Mouse (Mus musculus) embryonic fibroblast, embryonic 13.5 days (primary cell): ENCODE results near the gene Plk5. TPM values are rescaled to one million over a fixed set of nuclear protein-coding genes. Genes with fewer than 3 reads are reported as not detected.

Experiments
- H3K27ac ChIP-seq: 2 replicates; pipeline ENCODE4 v1.5.1; 2012; ENCODE audit warnings: low read length, control low read depth, inconsistent platforms; ENCODE audit not compliant: insufficient read depth
- H3K4me1 ChIP-seq: 2 replicates; pipeline ENCODE4 v1.6.1; 2011; ENCODE audit warnings: low read length; ENCODE audit not compliant: control insufficient read depth, insufficient read depth
- H3K4me3 ChIP-seq: 2 replicates; pipeline ENCODE4 v1.5.1; 2011; ENCODE audit warnings: mild to moderate bottlenecking, control low read depth, low read length; ENCODE audit not compliant: insufficient read depth
- CTCF ChIP-seq: IDR thresholded peaks from 2 replicates; pipeline ENCODE4 v1.5.1; 2011; ENCODE audit warnings: mild to moderate bottlenecking, control low read depth, low read length, moderate library complexity, borderline replicate concordance; ENCODE audit not compliant: insufficient read depth
- POLR2A ChIP-seq: IDR thresholded peaks from 2 replicates; pipeline ENCODE4 v1.6.1; 2011; ENCODE audit warnings: low read depth, mild to moderate bottlenecking, control low read depth, low read length, moderate library complexity
- polyA plus RNA-seq: library from polyadenylated mRNA; stranded (reverse); fragments of >200 nt; gene quantifications from 2 replicates; pipeline ENCODE4 v1.2.4, GENCODE M21; 2011; ENCODE audit warnings: low read depth; ENCODE audit not compliant: missing spikeins, insufficient read length

Gene Plk5
- polyA plus RNA-seq, 1 experiment, result not detected

GRCm38 (mm10) chr10:80405481-80406173, 49.4 kb downstream of the Plk5 start:
- Histone ChIP-seq H3K4me3 (peak overlapping the region; percentile 85), H3K4me1 (peaks cover 10% of the 10 kb centered on the region), H3K27ac (no peak overlapping the region)
- no peak for TF ChIP-seq POLR2A
- 0 out of 2 replicates have a peak, but pooled peaks have one; percentile 23 for TF ChIP-seq CTCF

- peak within 1 kb of the TSS; percentile 38 for H3K27ac ChIP-seq
- H3K4me3 ChIP-seq, result peak within 1 kb of the TSS; percentile 85
- peaks cover 10% of the 10 kb centered on the region for H3K4me1 ChIP-seq
- TF ChIP-seq CTCF (no peak), POLR2A (peak; percentile 97)
Measured at GRCm38 (mm10) chr10:80406684-80407501, 50.6 kb downstream of the Plk5 start, which contains the start of gene Uqcr11. Gene Uqcr11, minus strand, starts transcription at chr10:80406830.

GRCm38 (mm10) chr10:80407924-80408323, 51.7 kb downstream of the Plk5 start:
- Histone ChIP-seq H3K4me1 (peaks cover 10% of the 10 kb centered on the region), H3K27ac (peak overlapping the region; percentile 38; the same call in 1 of the 2 replicates), H3K4me3 (no peak overlapping the region)
- TF ChIP-seq POLR2A (no peak), CTCF (no peak)

- Histone ChIP-seq H3K4me1 (no peaks in the 10 kb centered on the region), H3K27ac (no peak overlapping the region)
- TF ChIP-seq POLR2A, result no peak
- TF ChIP-seq CTCF, result no peak
Measured at GRCm38 (mm10) chr10:80412656-80413541, 56.6 kb downstream of the Plk5 start.

More at GRCm38 (mm10) chr10:80412656-80413541, 56.6 kb downstream of the Plk5 start:
- H3K4me3 ChIP-seq, result no peak overlapping the region

Other genes starting within 250 kb of the Plk5 start
- gene Stk11, start 240.7 kb upstream of the Plk5 start, polyA plus RNA-seq, result 80.8 and 91.7 TPM in 2 replicates
- 202 and 250 TPM in 2 replicates for gene Atp5d, start 217.8 kb upstream of the Plk5 start, polyA plus RNA-seq
- 24.1 and 28.4 TPM in 2 replicates for gene Cbarp, start 215.6 kb upstream of the Plk5 start, polyA plus RNA-seq
- 101 TPM in 2 replicates for gene Midn, start 208.2 kb upstream of the Plk5 start, polyA plus RNA-seq
- 29.2 and 50.2 TPM in 2 replicates for gene Cirbp, start 190.5 kb upstream of the Plk5 start, polyA plus RNA-seq
- gene 1600002K03Rik, start 183.5 kb upstream of the Plk5 start, polyA plus RNA-seq, result 8.4 and 12.2 TPM in 2 replicates
- 5.2 and 8.3 TPM in 2 replicates for gene Efna2, start 177.0 kb upstream of the Plk5 start, polyA plus RNA-seq
- gene Mum1, start 130.0 kb upstream of the Plk5 start, polyA plus RNA-seq, result 24.0 and 29.1 TPM in 2 replicates
- gene Ndufs7, start 107.3 kb upstream of the Plk5 start, polyA plus RNA-seq, result 65.5 and 65.7 TPM in 2 replicates
- 19.9 and 21.9 TPM in 2 replicates for gene Gamt, start 95.4 kb upstream of the Plk5 start, polyA plus RNA-seq
- 117 and 142 TPM in 2 replicates for gene Dazap1, start 95.0 kb upstream of the Plk5 start, polyA plus RNA-seq
- 2,340 and 2,493 TPM in 2 replicates for gene Rps15, start 64.0 kb upstream of the Plk5 start, polyA plus RNA-seq
- 2.5 and 3.7 TPM in 2 replicates for gene Apc2, start 60.5 kb upstream of the Plk5 start, polyA plus RNA-seq
- gene 2310011J03Rik, start 35.9 kb upstream of the Plk5 start, polyA plus RNA-seq, result 16.4 and 18.6 TPM in 2 replicates
- 0.42 and 0.81 TPM in 2 replicates for gene Pcsk4, start 27.0 kb upstream of the Plk5 start, polyA plus RNA-seq
- gene Reep6, start 26.5 kb upstream of the Plk5 start, polyA plus RNA-seq, result 1.5 and 1.7 TPM in 2 replicates
- 22.9 and 30.1 TPM in 2 replicates for gene Adamtsl5, start 8.0 kb upstream of the Plk5 start, polyA plus RNA-seq
- 39.1 and 40.4 TPM in 2 replicates for gene Mex3d, start 31.2 kb downstream of the Plk5 start, polyA plus RNA-seq
- gene Mbd3, start 43.1 kb downstream of the Plk5 start, polyA plus RNA-seq, result 83.3 and 99.1 TPM in 2 replicates
- 182 and 231 TPM in 2 replicates for gene Uqcr11, start 50.4 kb downstream of the Plk5 start, polyA plus RNA-seq
- 64.8 and 72.9 TPM in 2 replicates for gene Tcf3, start 77.2 kb downstream of the Plk5 start, polyA plus RNA-seq
- not detected in 2 replicates for gene Onecut3, start 138.4 kb downstream of the Plk5 start, polyA plus RNA-seq
- gene Atp8b3, start 182.7 kb downstream of the Plk5 start, polyA plus RNA-seq, result not detected in 2 replicates
- gene Rexo1, start 205.1 kb downstream of the Plk5 start, polyA plus RNA-seq, result 19.4 and 21.9 TPM in 2 replicates
- gene Klf16, start 220.9 kb downstream of the Plk5 start, polyA plus RNA-seq, result 15.5 and 15.9 TPM in 2 replicates
- gene Abhd17a, start 233.9 kb downstream of the Plk5 start, polyA plus RNA-seq, result 42.1 and 58.7 TPM in 2 replicates
- 57.3 and 62.2 TPM in 2 replicates for gene Scamp4, start 246.4 kb downstream of the Plk5 start, polyA plus RNA-seq
- 1.4 and 2.9 TPM in 2 replicates for gene Adat3, start 246.4 kb downstream of the Plk5 start, polyA plus RNA-seq
- gene Gm49322, start 249.6 kb downstream of the Plk5 start, polyA plus RNA-seq, result 0.63 and 0.91 TPM in 2 replicates